Mouse (Mus musculus) naive thymus-derived CD4-positive, alpha-beta T cell, adult 2 months (primary cell): Measurements from ENCODE around the gene Fam189a1.

Experiments
- DNase-seq: peaks from one replicate; pipeline ENCODE4 v3.0.0-alpha.2; 2011; ENCODE audit warnings: low read depth

Gene Fam189a1

GRCm38 (mm10) chr7:64819683-64820082 is 336.7 kb downstream of the Fam189a1 start:
- DNase-seq, result no peak

- no peak for DNase-seq
Measured at GRCm38 (mm10) chr7:64808876-64809275, 347.5 kb downstream of the Fam189a1 start.

- no peak for DNase-seq
Measured at GRCm38 (mm10) chr7:64805100-64805499, 351.3 kb downstream of the Fam189a1 start.

GRCm38 (mm10) chr7:64795554-64795953 is 360.8 kb downstream of the Fam189a1 start:
- DNase-seq, result no peak

- DNase-seq, result no peak
Measured at GRCm38 (mm10) chr7:64792031-64792430, 364.3 kb downstream of the Fam189a1 start.

GRCm38 (mm10) chr7:64791145-64791544 is 365.2 kb downstream of the Fam189a1 start:
- no peak for DNase-seq

GRCm38 (mm10) chr7:64785040-64785439 is 371.3 kb downstream of the Fam189a1 start:
- DNase-seq, result no peak

GRCm38 (mm10) chr7:64779501-64779900 is 376.9 kb downstream of the Fam189a1 start:
- no peak for DNase-seq

- DNase-seq, result no peak
Measured at GRCm38 (mm10) chr7:64776708-64777489, 379.5 kb downstream of the Fam189a1 start.

GRCm38 (mm10) chr7:64773465-64773864 is 382.9 kb downstream of the Fam189a1 start:
- DNase-seq, result no peak

GRCm38 (mm10) chr7:64770779-64771390 is 385.5 kb downstream of the Fam189a1 start:
- DNase-seq, result no peak

GRCm38 (mm10) chr7:64769768-64770167 is 386.6 kb downstream of the Fam189a1 start:
- DNase-seq, result no peak

GRCm38 (mm10) chr7:64765595-64765994 is 390.8 kb downstream of the Fam189a1 start:
- no peak for DNase-seq

GRCm38 (mm10) chr7:64755141-64755540 is 401.2 kb downstream of the Fam189a1 start:
- DNase-seq, result no peak

GRCm38 (mm10) chr7:64754161-64754560 is 402.2 kb downstream of the Fam189a1 start:
- DNase-seq, result no peak

- no peak for DNase-seq
Measured at GRCm38 (mm10) chr7:64753678-64754077, 402.7 kb downstream of the Fam189a1 start.

- DNase-seq, result no peak
Measured at GRCm38 (mm10) chr7:64752133-64752532, 404.2 kb downstream of the Fam189a1 start.

GRCm38 (mm10) chr7:64751465-64751864 is 404.9 kb downstream of the Fam189a1 start:
- DNase-seq, result peak; percentile 4

- no peak for DNase-seq
Measured at GRCm38 (mm10) chr7:64743610-64744009, 412.8 kb downstream of the Fam189a1 start.

- DNase-seq, result peak; percentile 53
Measured at GRCm38 (mm10) chr7:64741333-64742307, 414.8 kb downstream of the Fam189a1 start.

- DNase-seq, result no peak
Measured at GRCm38 (mm10) chr7:64739131-64739530, 417.2 kb downstream of the Fam189a1 start.

- DNase-seq, result no peak
Measured at GRCm38 (mm10) chr7:64729785-64730184, 426.6 kb downstream of the Fam189a1 start.
